Mouse (Mus musculus): ENCODE results near the gene Aff3. TPM values are rescaled to one million over a fixed set of nuclear protein-coding genes. Genes with fewer than 3 reads are reported as not detected.
A peak's percentile ranks its signal among the peaks of the same experiment; 100 is the strongest.

Gene Aff3
- total RNA-seq, 2 experiments from 2014 or later: 82.5 to 111 TPM

DNA sequence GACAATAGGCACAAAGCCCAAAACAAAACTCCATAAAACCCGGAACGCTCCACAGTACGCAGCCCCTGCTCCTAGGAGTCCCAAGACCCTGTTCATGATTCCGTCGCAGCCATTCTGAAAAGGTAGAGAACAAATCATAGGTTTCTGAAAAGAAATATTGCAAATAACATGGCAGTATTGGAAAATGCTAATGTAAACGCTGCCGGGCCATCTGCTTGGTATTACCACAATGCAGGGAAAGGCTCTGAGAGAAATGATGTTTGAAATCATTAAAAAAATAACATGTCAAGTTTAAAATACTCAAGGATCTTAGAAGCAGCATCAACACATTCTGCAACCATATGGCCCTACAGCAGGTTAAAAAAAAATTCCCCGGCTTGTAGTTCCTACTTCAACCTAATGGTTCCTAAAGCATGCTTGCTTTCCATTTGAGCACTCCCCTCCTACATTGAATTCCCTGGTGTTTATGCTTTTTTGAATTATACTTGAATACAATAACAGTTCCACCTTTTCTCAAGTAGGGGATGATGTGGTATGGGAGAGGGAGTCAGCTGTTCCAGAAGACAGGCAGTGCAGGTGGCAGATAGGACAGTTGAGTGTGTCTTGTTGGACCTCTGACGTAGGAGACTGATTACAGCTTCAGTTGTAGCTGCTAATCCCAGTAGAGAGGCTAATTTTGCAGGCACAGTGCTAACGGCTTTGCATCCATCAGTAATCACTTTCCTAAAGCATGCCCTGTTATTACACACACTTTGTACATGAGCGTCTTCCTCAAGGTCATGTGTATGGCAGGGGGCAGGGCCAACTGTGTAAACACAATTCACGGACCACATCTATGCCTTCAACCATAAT lies 246.3 kb downstream of the Aff3 start:
- intact Hi-C loops (cut with DNase I): no loop called here
- no peak for DNase-seq (ENCODE audit: low spot score in 2 of 2)

DNA sequence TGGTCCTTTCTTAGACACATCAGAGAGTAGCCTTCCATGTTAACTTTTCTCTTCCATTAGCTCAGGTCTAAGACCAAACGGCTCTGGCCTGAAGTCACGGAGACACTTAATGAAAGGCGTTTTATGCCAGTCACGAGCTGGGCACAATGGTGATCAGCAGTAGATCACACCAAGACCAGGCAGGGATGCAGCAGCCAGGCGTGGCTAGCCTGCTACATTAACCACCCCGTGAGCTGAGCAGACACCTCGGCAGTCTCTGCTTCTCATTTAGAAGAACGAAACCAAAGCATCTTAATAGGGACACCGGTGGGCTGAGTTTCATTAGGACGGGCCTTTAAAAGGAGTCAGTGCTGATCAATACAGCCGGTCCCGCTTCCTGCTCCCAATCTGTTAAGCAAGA lies 247.6 kb downstream of the Aff3 start:
- DNase-seq (ENCODE audit: low spot score in 2 of 2): no peak
- intact Hi-C loops (cut with DNase I): no loop called here

- DNase-seq (ENCODE audit: low spot score in 2 of 2): no peak
- intact Hi-C loops (cut with DNase I): no loop called here
Observed at GRCm38 (mm10) chr1:38415511-38415910, 249.2 kb downstream of the Aff3 start.

GRCm38 (mm10) chr1:38411106-38411505 lies 253.6 kb downstream of the Aff3 start:
- intact Hi-C loops (cut with DNase I): no loop called here

DNA sequence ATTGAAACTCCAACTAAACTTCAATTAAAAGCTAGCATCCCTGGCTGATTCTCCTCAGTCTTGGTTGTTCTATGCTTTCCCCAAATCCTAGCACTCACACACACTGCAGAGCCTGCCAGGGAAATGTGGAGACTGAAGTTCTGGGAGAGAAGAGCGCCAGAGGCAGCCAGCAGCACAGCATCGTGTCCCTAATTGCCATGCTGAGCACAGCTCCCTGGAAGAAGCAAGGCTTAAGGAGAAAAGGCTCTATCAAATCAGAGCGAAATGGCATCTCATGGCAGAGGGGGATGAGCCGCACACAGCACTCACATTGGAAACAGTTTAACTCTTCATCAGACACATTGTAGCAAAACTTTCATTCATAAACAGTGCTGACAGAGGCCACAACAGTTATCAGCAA lies 254.3 kb downstream of the Aff3 start:
- intact Hi-C loops (cut with DNase I): no loop called here
- no peak for DNase-seq (ENCODE audit: low spot score in 2 of 2)

More at GRCm38 (mm10) chr1:38411106-38411505, 253.6 kb downstream of the Aff3 start:
- DNase-seq (ENCODE audit: low spot score in 2 of 2): no peak

DNA sequence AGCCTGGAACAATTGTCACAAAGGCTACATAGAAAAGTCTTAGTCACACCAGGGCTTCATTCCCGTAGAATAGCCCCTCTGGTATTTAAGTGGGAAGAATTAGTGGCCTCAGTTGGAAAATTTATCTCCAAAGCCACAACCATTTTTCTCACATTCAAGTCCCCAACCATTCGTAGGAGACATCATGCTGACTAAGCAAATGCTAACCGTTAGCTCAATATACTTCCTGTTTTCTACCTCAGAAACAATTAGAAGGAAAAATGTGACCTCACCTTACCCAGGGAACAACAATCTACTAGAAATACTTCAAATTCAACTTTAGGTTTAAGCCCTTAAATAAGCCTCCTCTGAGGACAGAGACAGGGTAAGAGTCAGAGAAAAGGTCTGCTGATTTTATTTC lies 256.5 kb downstream of the Aff3 start:
- intact Hi-C loops (cut with DNase I): no loop called here
- no peak for DNase-seq (ENCODE audit: low spot score in 2 of 2)

- intact Hi-C loops (cut with DNase I): no loop called here
- DNase-seq (ENCODE audit: low spot score in 2 of 2): no peak
Observed at GRCm38 (mm10) chr1:38403781-38404180, 261.0 kb downstream of the Aff3 start.

DNA sequence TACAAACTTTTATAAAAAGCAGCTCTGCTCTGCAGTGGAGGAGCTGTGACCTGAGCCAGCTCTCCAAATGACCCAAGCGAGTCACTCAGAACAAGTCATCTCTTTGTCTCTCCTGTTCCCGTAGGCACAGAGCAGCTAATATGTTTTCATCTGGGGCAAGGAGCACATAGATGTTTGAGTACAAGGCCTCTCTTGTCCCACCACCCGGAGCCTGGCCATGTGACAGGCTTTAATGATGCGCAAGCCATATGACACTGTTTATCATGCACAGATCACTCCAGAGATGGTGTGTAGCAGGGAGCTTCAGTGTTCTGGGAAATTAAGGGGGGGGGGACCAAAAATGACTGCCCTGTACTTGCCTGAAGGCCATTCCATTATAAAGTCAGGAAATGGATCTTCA lies 262.9 kb downstream of the Aff3 start:
- DNase-seq (ENCODE audit: low spot score in 2 of 2): no peak
- intact Hi-C loops (cut with DNase I): no loop called here

- intact Hi-C loops (cut with DNase I): loop anchor here (10.0 kb wide), 2 partner anchors 214 to 226 kb away; no protein-coding TSS in a partner anchor
- no peak for DNase-seq (ENCODE audit: low spot score in 2 of 2)
Observed at GRCm38 (mm10) chr1:38399269-38399668, 265.5 kb downstream of the Aff3 start.

DNA sequence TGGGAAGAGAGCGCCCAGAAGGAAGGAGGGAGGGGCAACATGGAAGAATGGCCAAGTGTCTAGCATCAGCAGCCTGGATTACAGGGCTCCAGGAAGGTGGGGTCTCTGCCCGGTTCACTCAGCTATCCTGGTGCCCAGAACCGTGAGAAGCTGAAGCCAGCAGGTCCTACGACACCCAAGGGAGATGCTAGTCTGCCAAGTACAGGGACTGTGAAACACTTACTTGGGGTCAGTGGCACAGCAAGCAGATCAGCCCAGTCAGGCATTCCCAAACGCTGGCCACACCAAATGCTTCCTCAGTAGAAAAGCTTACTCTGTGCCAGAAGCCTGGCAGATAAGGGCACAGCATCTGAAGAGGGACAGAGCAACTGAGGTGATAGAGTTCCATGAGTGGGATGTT lies 266.2 kb downstream of the Aff3 start:
- no peak for DNase-seq (ENCODE audit: low spot score in 2 of 2)
- intact Hi-C loops (cut with DNase I): loop anchor here (10.0 kb wide), 2 partner anchors 214 to 226 kb away; no protein-coding TSS in a partner anchor

- intact Hi-C loops (cut with DNase I): loop anchor here (10.0 kb wide), 2 partner anchors 210 to 230 kb away; no protein-coding TSS in a partner anchor
- DNase-seq (ENCODE audit: low spot score in 2 of 2): no peak
Observed at GRCm38 (mm10) chr1:38395194-38395681, 269.5 kb downstream of the Aff3 start.

- DNase-seq (ENCODE audit: low spot score in 2 of 2): no peak
- intact Hi-C loops (cut with DNase I): loop anchor here (5.0 to 10.0 kb wide), 3 partner anchors 210 to 373 kb away; no protein-coding TSS in a partner anchor
Observed at GRCm38 (mm10) chr1:38394493-38394892, 270.3 kb downstream of the Aff3 start.

GRCm38 (mm10) chr1:38393516-38393915 lies 271.2 kb downstream of the Aff3 start:
- peak in 1 of 2 experiments; percentile 49 for DNase-seq (ENCODE audit: low spot score in 2 of 2)
- intact Hi-C loops (cut with DNase I): loop anchor here (5.0 to 10.0 kb wide), 3 partner anchors 209 to 374 kb away; no protein-coding TSS in a partner anchor

- intact Hi-C loops (cut with DNase I): loop anchor here (5.0 to 10.0 kb wide), 3 partner anchors 208 to 374 kb away; no protein-coding TSS in a partner anchor
- peak in 1 of 2 experiments; percentile 52 for DNase-seq (ENCODE audit: low spot score in 2 of 2)
Observed at GRCm38 (mm10) chr1:38392928-38393327, 271.8 kb downstream of the Aff3 start.

DNA sequence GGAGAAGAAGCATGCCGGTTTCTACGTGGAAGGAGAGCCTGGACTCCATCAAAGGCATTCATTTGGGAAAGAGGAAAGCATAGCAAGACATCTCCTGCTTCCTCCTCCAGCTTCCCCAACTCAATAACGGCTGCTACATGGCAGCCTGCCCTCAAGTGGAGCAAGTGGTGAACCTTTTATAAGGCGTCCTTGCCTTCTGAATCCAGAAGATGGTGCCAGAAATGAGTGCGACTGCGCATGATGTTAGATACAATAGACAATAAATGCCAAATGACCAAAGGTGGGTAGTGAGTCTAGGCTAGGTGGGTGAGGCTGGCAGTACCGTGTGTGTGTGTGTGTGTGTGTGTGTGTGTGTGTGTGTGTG lies 273.9 kb downstream of the Aff3 start:
- DNase-seq (ENCODE audit: low spot score in 2 of 2): no peak
- intact Hi-C loops (cut with DNase I): loop anchor here (5.0 to 10.0 kb wide), 3 partner anchors 206 to 376 kb away; no protein-coding TSS in a partner anchor

DNA sequence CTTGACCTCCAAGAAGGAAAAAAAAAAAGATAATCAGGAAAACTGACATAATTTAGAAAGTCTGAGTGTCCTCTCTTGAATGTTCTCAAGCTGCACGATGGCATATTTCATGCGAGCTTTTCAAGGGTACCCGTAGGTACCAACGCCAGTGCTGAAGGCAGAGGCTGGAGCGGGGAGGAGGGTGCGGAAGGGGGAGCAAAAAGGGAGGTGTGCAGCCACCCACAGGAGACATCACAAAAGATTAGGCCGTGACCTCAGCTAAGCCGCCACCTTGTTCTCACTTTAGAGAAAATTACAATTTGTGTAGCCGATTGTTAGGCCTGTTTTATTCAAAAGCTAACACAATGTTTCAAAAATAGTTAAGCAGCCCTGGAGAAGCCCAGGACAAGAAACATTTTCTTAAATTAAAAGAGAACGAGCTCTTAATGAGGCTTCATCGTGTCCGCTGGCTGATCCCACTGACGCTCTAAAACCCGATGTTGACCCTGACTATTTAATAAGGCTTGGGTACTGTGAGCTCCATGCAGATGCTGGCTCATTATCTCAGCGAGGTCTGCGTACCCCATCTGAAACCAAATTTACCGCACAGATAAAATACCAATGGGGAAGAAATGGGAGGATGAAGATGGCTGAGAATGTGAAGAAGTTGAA lies 274.4 kb downstream of the Aff3 start:
- DNase-seq (ENCODE audit: low spot score in 2 of 2): no peak
- intact Hi-C loops (cut with DNase I): loop anchor here (5.0 to 10.0 kb wide), 3 partner anchors 206 to 377 kb away; no protein-coding TSS in a partner anchor

DNA sequence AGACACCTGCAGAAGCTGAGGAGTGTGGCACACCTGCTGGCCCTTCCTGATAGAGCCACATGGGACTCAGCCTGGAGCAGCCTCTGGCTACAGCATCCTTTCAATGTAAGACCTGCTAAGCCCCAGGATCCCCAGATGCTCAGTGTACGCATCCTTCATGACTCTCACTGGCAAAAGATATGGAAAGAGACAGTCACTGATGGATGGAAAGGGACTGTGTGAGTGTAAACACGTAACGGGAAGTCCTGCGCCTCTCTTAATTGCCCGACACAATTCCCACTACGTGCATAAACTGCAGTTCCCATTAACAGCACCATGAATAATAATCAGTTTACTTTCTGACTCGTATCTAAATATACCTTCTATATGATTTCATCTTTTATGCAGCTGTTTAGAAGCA lies 275.2 kb downstream of the Aff3 start:
- intact Hi-C loops (cut with DNase I): no loop called here

GRCm38 (mm10) chr1:38388466-38388865 lies 276.3 kb downstream of the Aff3 start:
- DNase-seq (ENCODE audit: low spot score in 2 of 2): no peak
- intact Hi-C loops (cut with DNase I): no loop called here

More for the DNA sequence above, 275.2 kb downstream of the Aff3 start:
- no peak for DNase-seq (ENCODE audit: low spot score in 2 of 2)

- intact Hi-C loops (cut with DNase I): no loop called here
- DNase-seq (ENCODE audit: low spot score in 2 of 2): no peak
Observed at GRCm38 (mm10) chr1:38387438-38387837, 277.3 kb downstream of the Aff3 start.

DNA sequence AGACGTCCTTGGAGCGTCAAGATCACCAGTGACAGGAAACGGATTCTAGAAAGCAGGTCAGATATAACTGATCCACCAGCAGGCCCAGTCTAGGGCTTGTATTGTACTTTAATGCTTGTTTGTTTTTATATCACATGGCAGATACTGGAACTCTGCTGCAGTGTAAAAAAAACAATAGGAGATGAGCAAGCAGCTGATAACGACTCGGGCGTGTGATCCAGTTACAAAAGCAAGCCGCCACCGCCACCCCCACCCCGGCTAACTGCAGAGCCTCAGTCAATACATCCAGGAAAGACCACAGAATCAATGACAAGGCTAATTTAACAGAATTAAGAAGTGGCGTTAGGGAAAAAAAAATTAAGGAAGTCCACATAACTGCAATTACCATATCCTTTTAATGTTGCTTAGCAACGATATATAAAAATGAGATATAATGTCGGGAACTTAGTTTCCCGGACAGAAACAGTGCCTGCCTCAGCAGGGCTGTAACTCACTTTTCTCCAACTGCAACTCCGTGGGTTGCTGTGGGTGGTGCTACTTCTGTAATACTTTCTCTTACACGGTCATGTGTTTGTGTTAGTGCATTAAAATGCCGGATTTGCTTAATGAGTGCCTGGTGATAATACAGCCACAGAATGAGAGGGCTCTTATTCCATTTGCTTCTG lies 280.2 kb downstream of the Aff3 start:
- intact Hi-C loops (cut with DNase I): no loop called here
- no peak for DNase-seq (ENCODE audit: low spot score in 2 of 2)
